Mouse (Mus musculus) lung, embryonic 16.5 days (tissue): ENCODE results near the gene Rcan2. TPM values are rescaled to one million over a fixed set of nuclear protein-coding genes. Genes with fewer than 3 reads are reported as not detected.

Experiments
- ATAC-seq: fragments of 200-750 bp; cut with Nextera tagmentation; 2 replicates; pipeline ENCODE4 v1.8.0; 2017; ENCODE audit warnings: low read depth, mild to moderate bottlenecking, moderate library complexity
- H3K27ac ChIP-seq: fragments of 300-500 bp; sonication (generic); 2 replicates; pipeline ENCODE4 v1.5.1; 2014; ENCODE audit warnings: mild to moderate bottlenecking, control low read depth, low read length
- H3K27me3 ChIP-seq: fragments of 300-500 bp; sonication (generic); 2 replicates; pipeline ENCODE4 v1.6.1; 2014; ENCODE audit warnings: low read depth, low read length, mixed read lengths; ENCODE audit not compliant: control insufficient read depth, insufficient read depth
- H3K36me3 ChIP-seq: fragments of 300-500 bp; sonication (generic); 2 replicates; pipeline ENCODE4 v1.6.1; 2014; ENCODE audit warnings: low read length; ENCODE audit not compliant: control insufficient read depth, insufficient read depth
- H3K4me1 ChIP-seq: fragments of 300-500 bp; sonication (generic); replicated peaks from 2 replicates; pipeline ENCODE4 v1.6.1; 2014; ENCODE audit warnings: low read length, mixed read lengths; ENCODE audit not compliant: control insufficient read depth, insufficient read depth
- H3K4me2 ChIP-seq: fragments of 300-500 bp; sonication (generic); 2 replicates; pipeline ENCODE4 v1.6.1; 2014; ENCODE audit warnings: low read depth, low read length, control low read depth
- H3K4me3 ChIP-seq: fragments of 300-500 bp; sonication (generic); 2 replicates; pipeline ENCODE4 v1.5.1; 2014; ENCODE audit warnings: mild to moderate bottlenecking, low read length, control low read depth
- H3K9ac ChIP-seq: fragments of 300-500 bp; sonication (generic); 2 replicates; pipeline ENCODE4 v1.6.1; 2014; ENCODE audit warnings: low read length, control low read depth
- H3K9me3 ChIP-seq: fragments of 300-500 bp; sonication (generic); 2 replicates; pipeline ENCODE4 v1.6.1; 2016; ENCODE audit warnings: low read length; ENCODE audit not compliant: control insufficient read depth
- WGBS: fragments of 180-500 bp; shearing (Covaris S2); extraction: QIAGEN DNeasy Blood & Tissue Kit; methylation state at CpG from one replicate; pipeline ENCODE4 v1.1.7; 2014; 5-methylcytosine and 5-hydroxymethylcytosine counted together
- polyA plus RNA-seq: library from polyadenylated mRNA; unstranded; fragments of >200 nt; fragmentation: Nextera tagmentation; extraction: Ambion mirVana; gene quantifications from 2 replicates; pipeline ENCODE4 v1.2.1, GENCODE M21; 2015

Rcan2 gene
- polyA plus RNA-seq, result 5.3 and 6.0 TPM in 2 replicates

DNA sequence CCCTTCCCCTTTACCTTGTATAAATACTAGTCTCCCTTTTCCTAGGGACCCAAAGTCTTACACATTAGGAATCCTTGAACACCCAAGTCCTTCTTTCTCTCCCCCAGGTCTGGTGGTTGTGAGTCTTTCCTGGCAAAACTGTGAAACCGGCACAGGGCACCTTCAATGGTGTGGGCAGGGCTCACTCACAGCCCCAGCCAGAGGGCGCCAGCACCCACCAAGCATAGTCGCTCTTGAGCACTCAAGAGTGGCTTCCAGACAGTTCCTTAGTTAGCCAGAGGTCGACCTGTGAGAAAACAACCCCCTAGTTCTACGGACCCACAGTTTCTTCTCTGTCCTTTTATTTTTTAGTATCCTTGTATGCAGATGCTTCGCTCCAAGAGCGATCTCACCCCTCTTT, at the start of gene Rcan2:
TSS of gene Rcan2 (plus strand) at position 275 of the 400 bp plus-strand sequence.
- H3K27me3 ChIP-seq, result peaks cover 8% of the 10 kb centered on the region; the same call in 1 of the 2 replicates
- WGBS, result 2% methylated on average over 7 of the region's 7 CpGs
- H3K9me3 ChIP-seq, result no peaks in the 10 kb centered on the region
- H3K4me1 ChIP-seq, result peaks cover 6% of the 10 kb centered on the region
- no peaks in the 10 kb centered on the region for H3K36me3 ChIP-seq
- peak within 1 kb of the TSS; percentile 55 for H3K4me3 ChIP-seq
- peak within 1 kb of the TSS; percentile 94 for H3K4me2 ChIP-seq
- ATAC-seq, result peak; percentile 79; the same call in 1 of the 2 replicates
- peak within 1 kb of the TSS; percentile 67 for H3K9ac ChIP-seq
- no peak within 1 kb of the TSS for H3K27ac ChIP-seq

DNA sequence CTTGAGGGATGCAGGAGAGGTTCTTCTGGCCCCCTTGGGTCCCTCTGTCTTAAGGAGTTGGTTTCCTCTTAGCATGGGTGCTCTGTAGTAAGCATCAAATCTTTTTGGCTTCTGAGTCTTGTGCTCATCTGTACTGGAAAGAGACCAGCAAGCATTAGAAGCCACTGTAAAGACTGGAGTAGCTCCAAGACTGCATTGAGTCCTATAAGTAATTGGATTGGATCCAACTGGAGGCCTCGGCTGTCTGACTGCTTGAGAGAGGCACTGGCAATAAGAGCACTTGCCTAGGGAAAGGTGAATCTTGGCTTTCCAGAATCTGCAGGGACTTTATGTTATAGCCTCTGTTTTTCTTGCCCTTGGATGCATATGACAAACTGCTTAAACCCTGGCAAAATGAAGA, 48.3 kb upstream of the Rcan2 start:
- Histone ChIP-seq H3K9ac (no peak overlapping the region), H3K27me3 (no peaks in the 10 kb centered on the region), H3K4me3 (no peak overlapping the region), H3K36me3 (peaks cover 3% of the 10 kb centered on the region; the same call in 1 of the 2 replicates), H3K27ac (no peak overlapping the region), H3K9me3 (no peaks in the 10 kb centered on the region), H3K4me1 (peaks cover 4% of the 10 kb centered on the region; the same call in 1 of the 2 replicates), H3K4me2 (no peak overlapping the region)
- 12% methylated on average over 1 of the region's 1 CpGs for WGBS
- peak; percentile 34; the same call in 1 of the 2 replicates for ATAC-seq

DNA sequence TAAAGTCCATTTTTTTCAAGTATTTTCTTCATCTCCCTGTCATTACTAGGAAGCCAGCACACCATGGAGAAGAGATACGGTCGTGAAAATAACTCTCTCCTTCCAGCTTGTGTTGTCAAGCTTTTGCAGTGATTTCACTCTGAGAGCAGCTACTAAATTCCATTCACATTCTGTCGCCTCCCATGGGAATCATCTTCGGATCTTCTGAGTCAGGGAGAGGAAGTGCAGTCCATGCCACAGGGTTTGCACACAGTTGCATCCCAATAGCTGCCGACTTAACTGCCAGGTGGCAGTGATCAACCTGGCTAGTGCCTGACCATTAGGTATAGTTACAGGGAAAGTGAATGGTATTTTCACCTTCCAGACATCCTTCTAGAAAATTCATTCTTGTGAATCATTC, 46.5 kb upstream of the Rcan2 start:
- peaks cover 3% of the 10 kb centered on the region; the same call in 1 of the 2 replicates for H3K36me3 ChIP-seq
- no peak overlapping the region for H3K4me2 ChIP-seq
- H3K9me3 ChIP-seq, result no peaks in the 10 kb centered on the region
- H3K27ac ChIP-seq, result no peak overlapping the region
- no peak overlapping the region for H3K9ac ChIP-seq
- H3K4me1 ChIP-seq, result peaks cover 14% of the 10 kb centered on the region
- H3K27me3 ChIP-seq, result no peaks in the 10 kb centered on the region
- 67% methylated on average over 5 of the region's 5 CpGs for WGBS
- ATAC-seq, result no peak
- no peak overlapping the region for H3K4me3 ChIP-seq

DNA sequence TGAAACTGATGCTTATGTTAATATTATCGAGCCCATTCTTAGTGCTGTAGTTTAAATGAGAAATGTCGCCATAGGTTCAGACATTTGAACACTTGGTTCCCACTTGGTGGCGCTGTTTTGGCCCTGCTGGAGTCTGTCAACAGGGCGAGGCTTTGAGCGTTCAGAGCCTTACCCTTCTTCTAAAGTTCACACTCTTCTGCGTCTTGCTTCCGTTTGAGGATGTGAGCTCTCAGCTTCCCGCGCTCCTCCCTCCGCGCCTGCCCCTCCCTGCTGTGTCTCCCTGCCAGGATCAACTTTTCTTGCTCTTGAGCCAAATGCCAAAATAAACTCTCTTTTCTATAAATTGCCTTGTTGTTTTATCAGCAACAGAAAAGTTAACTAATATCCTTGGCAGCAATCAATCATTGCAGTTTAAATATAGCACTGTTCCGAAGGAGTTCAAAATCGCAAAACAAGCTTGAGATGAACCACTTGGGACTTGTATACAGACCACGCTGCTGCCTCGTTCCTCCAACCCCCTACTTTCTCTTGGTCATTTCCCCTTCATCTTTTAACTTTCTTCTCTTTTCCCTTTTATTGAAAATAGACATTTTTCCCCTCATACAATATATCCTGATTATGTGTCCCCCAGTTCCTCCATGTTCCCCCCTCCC, 42.4 kb upstream of the Rcan2 start:
- Histone ChIP-seq H3K36me3 (no peaks in the 10 kb centered on the region), H3K9me3 (no peaks in the 10 kb centered on the region), H3K4me1 (peaks cover 10% of the 10 kb centered on the region), H3K4me3 (peak overlapping the region; percentile 5; the same call in 1 of the 2 replicates), H3K9ac (no peak overlapping the region), H3K4me2 (peak overlapping the region; percentile 35), H3K27me3 (no peaks in the 10 kb centered on the region), H3K27ac (no peak overlapping the region; the same call in 1 of the 2 replicates)
- 28% methylated on average over 15 of the region's 15 CpGs for WGBS
- ATAC-seq, result peak; percentile 94

DNA sequence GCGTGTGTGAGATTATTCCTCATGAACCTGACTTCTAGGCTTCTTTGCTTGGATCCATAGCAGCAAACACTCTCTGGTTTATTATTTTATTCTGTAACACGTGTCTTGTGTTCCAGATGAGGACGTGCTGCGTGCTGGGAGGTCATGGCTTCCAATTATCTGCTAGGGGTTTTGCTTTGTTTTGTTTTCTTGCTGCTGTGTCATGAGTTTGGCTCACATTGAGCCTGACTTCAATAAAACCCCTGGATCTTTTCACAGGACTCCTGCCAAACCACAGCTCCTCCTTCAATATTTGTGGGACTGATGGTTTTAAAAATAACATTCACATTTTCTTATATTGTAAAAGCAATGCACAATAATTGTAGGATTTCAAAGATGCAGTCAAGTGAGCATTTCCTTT, 16.6 kb upstream of the Rcan2 start:
- ATAC-seq, result peak; percentile 71
- WGBS, result 50% methylated on average over 4 of the region's 4 CpGs
- H3K27ac ChIP-seq, result no peak overlapping the region
- H3K4me1 ChIP-seq, result peaks cover 2% of the 10 kb centered on the region; the same call in 1 of the 2 replicates
- no peak overlapping the region for H3K9ac ChIP-seq
- H3K4me2 ChIP-seq, result no peak overlapping the region
- H3K9me3 ChIP-seq, result peaks cover 5% of the 10 kb centered on the region
- no peaks in the 10 kb centered on the region for H3K27me3 ChIP-seq
- H3K4me3 ChIP-seq, result no peak overlapping the region
- H3K36me3 ChIP-seq, result no peaks in the 10 kb centered on the region

DNA sequence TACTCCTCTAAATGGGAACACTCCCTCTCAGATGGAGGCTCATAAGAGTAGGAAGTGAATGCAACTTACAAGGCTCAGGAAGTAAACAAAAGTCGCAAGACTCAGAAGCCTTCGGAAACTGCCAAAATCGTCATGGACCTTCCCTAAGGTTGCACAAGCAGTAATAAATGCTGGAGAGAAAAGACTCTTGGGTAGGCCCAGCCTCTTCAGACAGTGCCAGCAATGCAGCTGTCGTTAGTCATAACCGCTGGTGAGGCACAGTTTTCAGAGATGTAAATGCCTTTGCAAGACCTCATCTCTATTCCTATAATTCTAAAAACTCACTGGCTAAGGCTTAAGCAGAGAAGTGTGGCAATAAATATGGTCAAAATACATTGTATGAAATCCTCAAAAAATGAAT, 12.9 kb upstream of the Rcan2 start:
- Histone ChIP-seq H3K4me2 (no peak overlapping the region), H3K4me3 (no peak overlapping the region), H3K4me1 (peaks cover 2% of the 10 kb centered on the region; the same call in 1 of the 2 replicates), H3K9me3 (no peaks in the 10 kb centered on the region), H3K36me3 (no peaks in the 10 kb centered on the region), H3K27ac (no peak overlapping the region), H3K9ac (no peak overlapping the region), H3K27me3 (no peaks in the 10 kb centered on the region)
- 79% methylated on average over 5 of the region's 5 CpGs for WGBS
- ATAC-seq, result no peak

DNA sequence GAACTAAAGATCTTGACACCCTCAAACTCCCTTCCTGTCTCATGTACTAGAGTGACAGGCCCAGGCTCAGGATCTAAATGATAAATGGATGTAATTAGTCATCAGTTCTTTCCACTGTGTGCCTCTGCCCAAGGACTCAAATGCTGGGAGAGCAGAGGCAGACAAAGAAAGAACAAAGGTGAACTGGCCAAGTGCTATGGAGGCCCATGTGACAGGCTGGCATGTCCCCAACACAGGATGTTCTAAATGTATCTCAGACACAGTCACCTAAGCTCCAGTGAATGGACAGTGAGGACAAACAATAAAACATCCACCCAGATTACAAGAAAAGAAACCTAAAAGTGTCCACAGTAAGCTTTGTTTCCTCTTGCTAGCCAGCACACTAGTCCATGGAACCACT, 11.8 kb upstream of the Rcan2 start:
- no peak for ATAC-seq

DNA sequence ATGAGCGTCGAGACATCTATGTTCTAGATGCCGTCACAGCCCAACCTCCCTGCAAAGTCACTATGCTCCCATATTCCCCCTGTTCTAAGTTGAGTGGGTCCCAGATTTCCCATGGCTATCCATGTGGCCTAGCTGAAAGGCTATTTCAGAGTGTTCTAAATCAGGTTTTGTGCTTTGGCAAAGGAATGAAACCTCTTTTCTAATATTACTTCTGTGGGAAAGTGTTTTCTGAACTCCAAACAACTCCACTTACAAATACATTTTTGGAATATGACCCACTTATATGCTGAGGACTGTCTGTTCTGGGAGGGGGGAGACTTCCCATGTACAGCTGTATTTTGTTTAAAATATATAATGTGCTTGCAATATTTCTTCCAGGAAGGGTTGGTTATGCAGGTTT, 9.4 kb upstream of the Rcan2 start:
- Histone ChIP-seq H3K36me3 (no peaks in the 10 kb centered on the region), H3K27ac (no peak overlapping the region), H3K4me2 (no peak overlapping the region), H3K27me3 (no peaks in the 10 kb centered on the region), H3K9me3 (no peaks in the 10 kb centered on the region), H3K4me3 (no peak overlapping the region), H3K9ac (no peak overlapping the region), H3K4me1 (no peaks in the 10 kb centered on the region)
- 78% methylated on average over 3 of the region's 3 CpGs for WGBS
- no peak for ATAC-seq

More for the DNA sequence above, 11.8 kb upstream of the Rcan2 start:
- Histone ChIP-seq H3K36me3 (no peaks in the 10 kb centered on the region), H3K27ac (no peak overlapping the region), H3K4me1 (peaks cover 2% of the 10 kb centered on the region; the same call in 1 of the 2 replicates), H3K9ac (no peak overlapping the region), H3K9me3 (no peaks in the 10 kb centered on the region), H3K4me2 (no peak overlapping the region), H3K4me3 (no peak overlapping the region), H3K27me3 (no peaks in the 10 kb centered on the region)

DNA sequence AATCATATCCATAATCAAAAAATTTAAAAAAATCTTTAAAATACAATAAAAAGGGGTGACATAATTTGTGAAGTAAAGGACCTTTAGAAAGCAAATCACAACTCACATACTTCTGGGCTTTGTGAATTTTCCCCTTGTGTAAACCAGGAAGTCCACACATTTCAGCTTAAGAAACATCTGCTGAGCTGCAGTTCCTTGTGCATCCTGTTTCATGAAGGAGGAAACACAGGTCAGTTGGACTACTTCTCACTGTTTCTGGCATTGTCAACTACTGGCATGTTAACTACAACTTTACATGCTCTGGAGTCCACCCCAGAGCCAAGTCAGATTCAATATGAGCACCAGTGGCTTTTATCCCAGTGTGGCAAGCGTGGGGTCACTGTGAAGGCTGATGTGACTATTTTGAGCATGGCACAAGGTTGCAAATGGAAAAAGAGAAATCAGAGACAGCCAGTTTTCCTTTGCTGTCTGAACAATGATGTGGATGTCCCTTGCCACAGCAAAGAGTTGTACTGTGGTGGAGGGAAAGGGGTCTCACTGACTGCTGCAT, 6.3 kb upstream of the Rcan2 start:
- no peak overlapping the region for H3K4me3 ChIP-seq
- H3K27me3 ChIP-seq, result no peaks in the 10 kb centered on the region
- H3K9me3 ChIP-seq, result no peaks in the 10 kb centered on the region
- no peaks in the 10 kb centered on the region for H3K36me3 ChIP-seq
- no peak for ATAC-seq
- no peak overlapping the region for H3K4me2 ChIP-seq
- H3K9ac ChIP-seq, result no peak overlapping the region
- no peaks in the 10 kb centered on the region for H3K4me1 ChIP-seq
- WGBS, result 55% methylated on average over 1 of the region's 1 CpGs
- no peak overlapping the region for H3K27ac ChIP-seq
